Mouse (Mus musculus) ovary, postnatal 14 days (tissue): ENCODE measurements around the gene Srrt.

ENCODE experiments used
- DNase-seq: peaks from one replicate; pipeline ENCODE4 v3.0.0; 2022; ENCODE audit warnings: low spot score

Srrt gene

DNA sequence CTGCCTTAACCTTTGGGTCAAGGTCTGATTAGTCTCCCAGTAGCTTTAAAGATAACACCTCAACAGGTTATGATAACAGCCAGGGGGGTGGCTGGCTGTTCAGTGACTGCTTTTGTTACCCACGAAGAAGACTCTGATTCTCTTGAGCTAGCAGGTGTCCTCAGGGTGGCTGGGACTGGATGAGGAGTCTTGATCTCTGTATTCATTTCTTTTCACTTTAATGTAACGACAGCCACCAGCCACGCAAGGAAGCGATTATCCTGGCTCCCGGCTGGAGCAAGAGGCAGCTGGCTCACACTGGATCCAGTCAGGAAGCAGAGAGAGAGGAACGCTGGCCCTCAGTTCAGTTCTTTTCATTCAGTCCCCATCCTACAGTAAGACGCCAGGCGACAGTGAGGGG is 29.7 kb upstream of the Srrt start:
- no peak for DNase-seq

DNA sequence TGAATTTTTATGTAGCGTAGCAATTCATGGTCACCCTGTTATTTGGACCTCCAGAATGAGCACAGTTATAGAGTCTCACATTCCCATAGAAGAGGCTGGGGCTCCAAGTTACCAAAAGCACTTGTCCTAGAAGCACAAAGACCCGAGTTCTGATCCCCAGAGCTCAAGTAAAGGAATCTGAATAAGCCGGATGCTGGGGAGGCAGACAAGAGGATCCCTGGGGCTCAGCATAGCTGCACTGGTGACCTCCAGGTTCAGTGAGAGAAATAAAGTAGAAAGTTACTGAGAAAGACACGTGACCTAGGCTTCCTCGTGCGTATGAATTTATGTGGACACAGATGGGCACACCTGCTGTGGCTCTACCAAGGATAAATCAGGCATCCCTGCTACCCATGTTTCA is 27.6 kb upstream of the Srrt start:
- no peak for DNase-seq

DNA sequence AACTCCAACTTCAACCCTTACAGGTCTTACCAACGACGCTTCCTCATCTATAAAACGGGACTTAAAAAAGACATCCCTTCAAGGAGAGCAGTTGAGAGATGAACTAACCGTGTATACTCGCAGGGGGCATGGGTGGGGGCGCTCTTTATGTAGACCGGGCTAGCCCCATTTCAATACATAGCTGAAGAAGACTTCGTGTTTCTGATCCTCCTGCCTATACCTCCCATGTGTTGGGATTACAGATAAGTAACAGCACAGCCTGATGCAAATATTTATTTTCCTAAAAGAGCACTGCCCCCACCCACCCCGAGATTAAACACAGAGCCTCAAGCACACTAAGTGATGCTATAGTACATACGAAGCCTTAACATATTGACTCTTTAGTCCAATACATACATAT is 26.8 kb upstream of the Srrt start:
- DNase-seq: no peak

DNA sequence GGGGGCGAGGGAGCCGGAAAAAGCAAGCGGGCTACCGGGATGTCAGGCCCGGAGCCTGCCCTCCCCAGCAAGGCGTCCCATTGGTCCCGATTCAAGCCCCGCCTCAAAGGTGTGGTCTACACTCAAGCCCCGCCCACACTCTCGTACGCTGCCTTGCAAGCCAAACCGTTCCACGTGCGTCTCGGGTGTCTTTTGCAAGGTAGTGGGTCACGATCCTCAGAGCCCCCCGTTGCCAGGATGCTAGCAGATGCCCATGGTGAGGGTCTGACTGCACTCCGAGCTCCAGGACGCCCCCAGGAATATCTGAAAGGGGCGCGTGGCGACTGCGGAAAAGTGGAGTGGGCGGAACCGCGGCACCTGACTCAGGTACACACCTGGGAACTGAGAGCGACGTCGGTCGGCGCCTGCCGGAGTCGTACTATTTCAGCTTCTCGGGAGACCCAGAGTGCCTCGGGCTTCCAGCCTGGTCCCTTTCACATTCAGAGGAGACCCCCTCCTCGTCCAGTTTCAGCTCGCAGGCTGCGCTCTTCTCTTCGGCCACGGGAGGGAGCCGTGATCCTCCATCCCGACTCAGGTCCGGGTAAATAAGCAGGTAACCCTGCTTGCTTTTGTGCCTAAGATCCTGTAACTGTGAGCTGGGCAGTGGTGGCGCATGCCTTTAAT is 26.2 kb upstream of the Srrt start, which contains the start of gene Slc12a9:
Gene Slc12a9, minus strand, starts transcription at position 86 of the 663 bp plus-strand sequence.
- DNase-seq: peak; percentile 96

DNA sequence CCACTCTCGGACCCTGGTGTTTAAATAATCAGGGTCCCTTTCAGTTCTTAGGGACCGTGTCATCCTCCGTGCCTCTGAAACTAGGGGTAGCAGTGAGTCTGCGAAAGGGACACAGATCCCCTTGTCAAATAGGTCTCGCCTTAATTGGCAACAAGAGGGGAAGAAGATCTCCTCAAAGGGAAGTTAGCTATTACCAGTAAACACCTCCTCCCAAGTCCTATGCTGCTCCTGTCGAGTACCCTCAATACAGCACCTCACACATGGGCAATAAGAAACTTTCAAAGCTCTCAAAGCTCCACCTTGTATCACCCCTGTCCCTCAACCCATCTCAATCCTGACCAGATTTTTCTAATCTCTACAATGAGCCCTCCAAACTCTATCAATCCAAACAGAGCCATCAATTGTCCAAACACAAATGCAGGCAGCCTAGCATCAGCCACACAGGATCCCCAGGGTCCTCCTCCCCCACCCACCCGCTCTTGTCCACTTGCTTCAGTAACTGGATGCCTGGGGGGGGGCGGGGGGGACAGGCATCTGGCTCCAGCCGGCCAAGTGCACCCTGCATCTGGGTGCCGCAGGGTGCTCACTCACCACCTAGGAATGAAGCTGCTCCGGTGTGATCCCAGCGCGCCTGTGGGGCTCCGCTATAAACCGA is 25.5 kb upstream of the Srrt start:
- DNase-seq: no peak

DNA sequence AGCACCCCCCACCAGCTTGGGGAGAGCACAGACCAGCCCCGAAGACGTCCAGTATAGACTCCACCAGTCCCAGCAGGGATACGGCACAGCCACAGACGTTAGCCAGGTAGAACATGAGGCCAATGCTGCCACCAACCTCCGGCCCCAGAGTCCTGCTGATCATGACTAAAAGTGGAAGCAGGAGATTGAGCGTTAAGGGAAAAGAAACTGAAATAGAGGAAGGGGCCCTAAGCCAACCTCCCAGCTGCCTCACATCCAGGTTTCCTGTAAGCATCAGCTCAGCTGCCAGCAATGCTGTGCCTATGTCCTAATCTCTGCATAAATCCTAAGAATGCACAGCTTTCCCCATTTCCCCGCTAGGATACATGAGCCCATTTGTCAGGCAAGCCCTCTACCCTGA is 23.4 kb upstream of the Srrt start:
- no peak for DNase-seq

DNA sequence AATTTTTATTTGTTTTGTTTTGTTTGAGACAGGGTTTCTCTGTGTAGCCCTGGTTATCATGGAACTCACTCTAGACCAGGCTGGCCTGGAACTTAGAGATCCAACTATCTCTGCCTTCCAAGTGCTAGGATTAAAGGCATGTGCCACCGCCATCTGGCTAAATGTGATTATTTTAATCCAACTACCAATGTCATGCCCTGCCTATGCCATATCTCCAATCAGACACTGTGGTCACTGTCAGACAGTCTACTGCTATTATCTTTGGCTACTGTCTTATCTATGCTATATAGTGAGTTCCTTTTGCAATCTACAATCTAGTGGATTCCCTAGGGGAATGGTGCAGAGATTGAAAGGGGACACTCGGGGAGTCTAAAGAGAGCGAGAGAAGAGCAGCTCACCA is 13.5 kb upstream of the Srrt start:
- DNase-seq: no peak

DNA sequence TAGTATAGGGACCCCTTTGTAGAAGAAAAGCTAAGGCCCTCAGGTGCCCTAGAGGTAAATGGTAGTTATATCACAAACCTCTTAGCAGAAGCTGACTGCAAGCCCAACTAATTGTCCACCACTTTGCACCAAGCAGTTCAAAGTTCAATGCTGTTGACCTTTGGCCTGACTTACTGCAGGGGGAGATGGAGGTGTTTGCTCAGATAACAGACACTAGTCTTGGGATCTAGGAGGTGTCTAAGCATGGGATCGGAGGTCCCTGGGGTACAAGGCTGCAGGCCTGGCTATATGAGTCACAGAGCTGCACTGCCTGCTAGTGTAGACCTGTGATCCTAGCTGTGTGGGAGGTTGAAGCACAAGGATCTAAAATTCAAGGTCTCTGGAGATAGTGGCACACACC is 11.1 kb upstream of the Srrt start:
- DNase-seq: no peak

DNA sequence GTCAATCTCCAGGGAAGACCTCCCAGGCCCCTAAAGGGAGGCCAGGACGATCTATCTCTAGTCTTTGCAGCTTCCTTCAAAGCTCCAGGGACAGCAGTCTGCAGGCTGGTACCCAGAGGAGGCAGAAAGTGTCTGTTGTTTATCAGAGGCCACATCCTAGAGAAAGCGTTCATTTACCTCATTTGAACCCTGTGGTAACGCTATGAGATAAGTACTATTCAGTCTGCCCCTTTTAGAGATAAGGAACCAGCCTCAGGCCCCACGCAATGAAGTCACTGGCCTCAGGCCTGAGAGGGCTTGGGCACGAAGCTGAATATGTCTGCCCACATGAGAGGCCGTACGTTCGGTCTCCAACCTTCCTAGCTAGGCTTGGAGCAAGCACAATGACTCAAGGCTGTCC is 9.9 kb upstream of the Srrt start:
- no peak for DNase-seq

DNA sequence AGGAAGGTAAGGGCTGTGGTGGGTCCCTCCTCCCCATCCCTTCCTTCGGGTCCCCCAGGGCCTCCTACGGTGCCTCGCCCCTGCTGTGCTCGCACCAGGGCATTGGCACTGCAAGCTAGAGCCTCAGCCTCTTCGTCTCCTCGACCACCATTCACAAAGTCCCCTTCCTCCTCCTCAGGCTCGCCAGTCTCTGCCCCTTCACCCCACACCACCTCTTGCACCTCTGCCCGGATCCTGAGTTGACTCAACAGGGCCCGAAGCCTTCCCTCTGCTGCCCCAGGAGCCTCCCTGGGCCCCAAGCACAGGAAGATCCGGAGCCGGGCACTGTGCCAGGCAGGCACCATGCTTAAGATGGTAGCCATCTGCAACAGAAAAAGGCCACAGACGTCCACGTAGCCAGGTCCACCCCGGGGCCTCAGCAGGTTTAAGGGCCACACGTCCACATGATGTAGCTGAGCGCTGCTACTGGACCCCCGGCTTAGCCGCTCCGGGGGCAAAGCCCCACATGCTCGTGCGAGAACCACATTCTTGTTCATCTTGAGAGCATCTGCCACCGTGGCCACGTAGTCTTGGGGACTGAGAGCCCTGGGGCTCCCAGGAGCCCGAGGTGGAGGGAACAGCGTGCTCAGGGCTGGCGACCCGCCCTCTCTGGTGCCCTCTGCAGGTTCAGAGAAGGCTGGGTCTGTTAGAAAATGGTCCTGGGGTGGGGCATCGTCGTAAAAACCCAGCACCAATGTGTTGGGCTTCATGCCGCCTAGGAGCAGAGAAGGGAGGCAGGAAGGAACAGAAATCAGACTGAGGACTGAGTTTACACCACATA is 7.8 kb upstream of the Srrt start:
- DNase-seq: no peak

DNA sequence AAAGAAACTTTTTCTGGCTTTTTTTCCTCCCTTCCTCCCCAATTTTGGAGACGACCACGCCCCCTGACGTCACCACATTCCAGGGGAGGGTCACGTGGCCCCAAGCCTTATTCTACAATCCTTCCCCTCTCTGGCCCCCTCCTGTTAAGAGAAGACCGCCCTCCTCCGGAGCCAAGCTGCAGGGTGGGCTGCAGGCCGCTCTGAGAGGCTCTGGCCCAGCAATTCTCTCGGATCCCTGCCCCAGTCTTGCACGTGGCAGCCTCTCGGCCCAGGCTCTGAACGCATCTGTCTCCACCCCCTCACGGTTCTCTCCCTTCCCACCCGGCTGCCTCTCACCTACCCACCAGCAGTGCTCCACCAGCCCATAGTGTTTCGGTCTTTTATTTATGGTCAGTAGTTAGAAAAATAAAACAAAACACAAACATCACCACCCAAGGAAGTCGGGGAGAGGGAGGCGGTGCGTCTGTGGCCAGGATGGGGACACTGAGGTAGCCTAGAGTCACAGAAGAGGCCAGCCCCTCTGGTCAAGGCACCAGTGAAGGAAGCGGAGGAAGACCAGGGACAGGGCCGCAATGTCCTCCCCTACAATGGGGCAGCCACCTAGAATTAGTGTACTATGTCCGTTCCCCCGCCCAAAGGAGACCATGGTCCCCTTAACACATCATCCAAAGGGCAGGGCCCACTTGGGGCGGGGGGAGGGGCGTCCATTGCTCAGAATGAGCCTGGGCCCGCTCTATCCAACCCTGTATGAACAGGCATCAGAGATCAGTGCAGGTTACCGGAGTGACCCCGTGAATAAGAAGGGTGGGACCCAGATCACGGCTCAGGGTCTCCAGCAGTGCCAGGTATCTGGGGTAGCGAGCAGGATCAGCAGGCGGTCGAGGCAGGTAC is 7.0 kb upstream of the Srrt start, which contains the start of gene Trip6:
Gene Trip6, minus strand, starts transcription at position 212 of the 891 bp plus-strand sequence.
- DNase-seq: peak; percentile 93

DNA sequence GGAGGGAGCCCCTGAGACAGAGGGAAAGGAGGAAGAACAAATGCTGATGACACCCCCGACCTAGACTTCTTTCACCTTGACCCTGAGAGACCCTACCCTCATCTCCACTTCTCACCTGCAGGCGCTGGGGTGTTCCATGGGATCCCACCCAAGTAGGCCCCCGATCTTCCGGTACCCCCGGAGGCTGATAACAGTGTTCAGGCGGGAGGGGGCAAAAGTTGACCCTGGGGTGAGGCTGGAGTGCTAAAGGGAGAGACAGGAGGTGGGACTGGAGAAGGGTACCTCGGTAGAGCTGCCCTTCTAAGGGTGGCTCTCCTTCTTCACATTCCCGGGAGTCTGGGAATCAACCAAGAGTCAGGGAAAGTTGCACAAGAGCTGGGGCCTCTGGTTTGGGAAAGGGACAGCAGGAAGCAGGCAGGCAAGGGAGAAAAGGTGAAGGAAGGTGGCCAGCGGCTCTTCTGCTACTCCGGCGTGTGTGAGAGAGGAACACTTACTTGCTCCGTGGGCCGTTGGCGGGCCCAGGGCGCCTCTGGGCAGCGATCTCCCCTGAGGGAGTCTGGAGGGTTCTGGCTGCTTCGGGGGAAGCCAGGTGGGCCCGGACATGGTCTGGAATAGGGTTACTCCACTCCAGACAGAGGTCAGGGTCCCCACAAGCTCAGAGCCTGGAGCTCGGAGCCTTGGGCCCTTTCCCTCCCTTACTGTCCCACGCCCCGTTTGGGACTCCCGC is 6.2 kb upstream of the Srrt start:
- no peak for DNase-seq

DNA sequence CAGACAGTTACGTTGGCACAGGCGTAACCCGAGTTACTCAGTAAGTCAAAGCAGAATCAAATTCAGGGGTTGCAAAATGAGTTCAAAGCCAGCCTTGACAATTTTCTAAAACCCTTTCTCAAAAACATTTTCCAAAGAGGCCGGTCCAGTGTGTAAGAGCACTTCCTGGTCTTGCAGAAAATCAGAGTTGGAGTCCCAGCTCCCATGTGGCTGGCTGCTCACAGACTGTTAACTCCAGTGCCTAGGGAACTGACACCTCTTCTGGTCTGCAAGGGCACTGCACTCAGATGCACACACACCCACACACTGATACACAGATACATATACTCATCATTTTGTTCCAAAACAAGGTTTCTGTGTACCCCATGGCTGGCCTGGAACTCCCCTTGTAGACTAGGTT is 882 bp upstream of the Srrt start:
- no peak for DNase-seq

DNA sequence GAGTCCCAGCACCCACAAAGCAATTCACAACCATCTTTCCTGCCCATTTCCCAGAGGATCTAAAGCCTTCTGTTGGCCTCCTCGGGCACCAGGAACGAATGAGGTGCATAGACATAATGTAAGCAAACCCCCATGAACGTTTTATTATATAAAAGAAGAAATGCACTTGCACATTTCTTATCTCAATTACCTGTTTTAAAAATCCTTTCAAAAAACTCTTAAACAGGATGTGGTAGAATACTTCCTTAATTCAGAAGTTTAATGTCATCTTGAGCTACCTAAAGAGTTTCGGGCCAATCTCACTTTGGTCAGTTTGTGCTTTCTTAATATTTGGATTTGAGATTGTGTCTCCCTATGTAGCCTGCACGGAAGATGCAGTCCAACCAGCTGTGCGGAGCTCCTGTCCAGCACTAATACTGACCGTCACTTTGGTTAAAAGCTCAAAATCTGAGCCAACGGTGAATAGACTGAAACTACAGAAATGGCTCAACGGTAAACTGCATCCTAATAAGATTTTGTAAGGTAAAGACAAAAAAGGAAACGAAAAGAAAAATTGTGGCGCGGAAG is 952 bp downstream of the Srrt start:
- no peak for DNase-seq

DNA sequence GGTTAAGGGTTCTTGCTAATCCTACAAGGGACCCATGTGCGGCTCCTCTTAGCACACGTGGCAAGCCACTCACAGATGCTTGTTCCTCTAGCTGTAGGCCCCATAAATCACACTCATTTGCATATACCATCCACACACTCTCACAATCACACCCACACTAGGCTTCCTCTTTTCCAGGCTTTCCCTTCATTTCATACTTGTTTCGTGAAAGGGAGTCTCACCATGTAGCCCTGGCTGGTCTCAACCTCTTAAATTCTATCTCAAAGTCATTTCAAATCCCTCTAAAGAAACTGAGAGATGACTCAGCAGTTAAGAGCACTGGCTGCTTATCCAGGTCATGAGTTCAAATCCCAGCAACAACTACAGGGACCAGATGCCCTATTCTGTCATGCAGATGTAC is 1.7 kb downstream of the Srrt start:
- no peak for DNase-seq

DNA sequence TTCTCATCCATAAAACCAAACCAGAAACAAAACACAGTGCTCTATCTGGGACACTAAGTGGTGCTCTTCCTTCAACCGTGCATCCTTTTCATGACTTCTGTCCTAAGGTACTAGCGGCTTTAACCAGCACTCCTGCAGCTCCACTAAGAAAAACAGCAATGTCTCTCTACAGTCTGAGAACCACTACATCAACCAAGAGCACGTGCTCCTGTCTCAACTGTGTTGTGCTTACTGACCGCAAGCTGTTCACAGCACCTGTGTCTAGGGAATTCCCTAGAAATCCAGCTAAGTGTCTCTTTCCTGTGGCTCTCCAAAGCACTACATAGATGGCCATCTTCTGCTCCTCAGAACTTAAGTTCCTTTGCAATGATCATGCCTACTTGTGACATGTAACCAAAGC is 2.7 kb downstream of the Srrt start:
- no peak for DNase-seq

DNA sequence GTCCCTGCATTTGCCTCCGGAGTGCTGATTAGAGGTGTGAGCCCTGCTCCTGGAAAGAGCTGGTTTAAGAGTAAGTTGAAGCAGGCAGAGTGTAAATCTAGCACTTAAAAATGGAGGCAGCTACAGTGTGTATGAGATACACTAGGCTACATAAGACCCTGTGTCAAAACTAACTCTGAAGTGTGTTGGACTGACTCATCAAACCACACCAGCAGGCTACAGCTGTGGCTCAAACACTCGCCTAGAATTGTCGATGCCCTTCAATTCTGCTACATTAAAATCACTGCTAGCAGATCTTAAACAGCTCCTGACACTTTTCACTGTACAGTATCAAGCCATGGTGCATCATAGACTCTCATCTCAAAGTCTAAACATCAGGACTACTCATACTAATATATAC is 3.3 kb downstream of the Srrt start:
- DNase-seq: no peak

DNA sequence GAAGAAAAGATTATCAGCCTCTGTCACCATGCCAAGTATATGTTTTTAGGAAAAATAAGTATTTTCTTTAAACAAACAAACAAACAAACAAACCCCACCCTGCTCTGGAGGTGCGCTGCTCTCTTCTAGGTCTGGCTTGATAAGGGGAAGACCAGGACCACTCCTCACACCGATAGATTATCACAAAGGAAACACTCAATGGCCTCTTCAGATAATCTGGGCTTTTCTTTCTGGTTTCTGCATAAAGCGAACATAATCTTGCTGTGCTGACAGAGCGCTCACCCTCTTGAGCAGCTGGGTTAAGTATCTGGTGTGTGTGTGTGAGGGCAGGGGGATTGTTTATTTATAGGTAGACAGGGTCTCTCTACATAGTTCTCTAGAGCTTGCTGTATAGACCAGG is 3.9 kb downstream of the Srrt start:
- DNase-seq: no peak

DNA sequence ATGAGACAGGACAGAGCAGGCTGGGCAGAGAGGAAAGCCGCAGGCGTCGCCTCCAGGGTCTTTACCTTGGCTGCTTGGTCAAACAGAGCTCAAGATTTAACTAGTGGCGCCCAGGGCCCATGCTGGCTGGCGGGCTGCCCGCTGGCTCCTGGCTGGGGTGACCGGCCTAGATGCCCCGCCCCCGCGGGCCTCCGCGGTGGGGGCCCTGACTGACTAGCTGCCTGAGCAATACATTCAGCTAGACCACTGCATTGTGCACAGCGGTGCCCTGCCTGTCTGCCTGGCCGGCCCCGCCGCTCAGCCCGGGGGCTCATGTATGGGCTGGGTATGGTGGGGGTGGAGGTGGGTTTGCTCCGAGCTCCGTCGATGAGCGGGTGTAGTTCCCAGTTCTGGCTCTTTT is 6.2 kb downstream of the Srrt start:
- DNase-seq: no peak

DNA sequence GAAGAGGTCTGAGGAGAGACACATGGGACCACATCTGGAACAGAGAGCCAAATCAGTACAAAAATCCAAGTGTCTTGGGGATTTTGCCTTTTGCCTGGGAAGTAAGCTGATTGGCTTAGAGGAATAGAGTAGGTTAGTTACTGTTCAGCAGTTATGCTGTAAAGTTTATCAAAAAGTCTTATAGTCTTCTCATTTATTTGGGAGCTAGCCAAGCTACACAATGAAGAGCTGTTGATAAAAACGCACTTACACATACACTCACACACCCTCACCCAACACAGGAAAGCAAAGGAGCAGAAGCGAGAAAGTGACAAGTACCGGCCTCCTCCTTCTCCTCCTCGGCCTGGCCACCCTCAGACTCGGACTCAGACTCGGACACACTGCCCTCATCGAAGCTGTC is 8.2 kb downstream of the Srrt start:
- no peak for DNase-seq

DNA sequence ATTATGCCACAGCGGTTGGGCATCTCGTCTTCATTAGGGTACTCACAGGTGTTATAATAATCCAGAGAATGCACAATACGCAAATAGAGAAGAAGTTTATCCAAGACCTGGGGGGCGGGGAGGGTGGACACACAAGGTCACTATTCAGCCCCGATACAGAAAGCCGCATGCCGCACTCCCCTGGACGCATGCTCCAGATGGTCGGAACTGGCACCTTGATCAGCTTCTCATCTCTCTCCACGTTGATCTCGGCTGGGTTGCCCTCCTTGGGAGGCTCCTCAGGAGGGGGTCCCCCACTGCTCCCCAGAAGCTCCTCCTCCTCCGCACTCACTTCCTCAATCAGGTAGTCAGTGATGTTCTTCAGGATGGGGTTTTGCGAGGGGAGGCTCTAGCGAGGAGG is 10.3 kb downstream of the Srrt start:
- DNase-seq: no peak
